Mouse (Mus musculus): ENCODE measurements around the gene Lingo1. TPM values are rescaled to one million over a fixed set of nuclear protein-coding genes. Genes with fewer than 3 reads are reported as not detected.

Lingo1 gene
- polyA plus RNA-seq, 1 experiment: 1.2 TPM

GRCm38 (mm10) chr9:56611912-56612797, 184.1 kb downstream of the Lingo1 start:
- Histone ChIP-seq H3K4me3 (ENCODE audit: insufficient read depth, low read depth, low read length) (no peak overlapping the region), H3K4me1 (ENCODE audit: control insufficient read depth, insufficient read depth, low read length) (no peaks in the 10 kb centered on the region), H3K27ac (ENCODE audit: insufficient read depth, low read depth, low read length) (no peak overlapping the region), H3K27me3 (replicated peaks; ENCODE audit: control insufficient read depth, insufficient read depth, low read length) (no peaks in the 10 kb centered on the region), H3K36me3 (ENCODE audit: control insufficient read depth, insufficient read depth, low read length) (no peaks in the 10 kb centered on the region)
- DNase-seq: no peak
- TF ChIP-seq CTCF (conservative IDR thresholded peaks at IDR 0.05; ENCODE audit: insufficient read depth, insufficient read length, low read depth, low read length): no peak
- no peak for TF ChIP-seq POLR2A (IDR thresholded peaks at IDR 0.05; ENCODE audit: low read depth, low read length)
- WGBS: 93% methylated on average over 8 of the region's 8 CpGs

GRCm38 (mm10) chr9:56610955-56611354, 185.3 kb downstream of the Lingo1 start:
- H3K27ac ChIP-seq (ENCODE audit: insufficient read depth, low read depth, low read length): no peak overlapping the region
- 85% methylated on average over 6 of the region's 6 CpGs for WGBS

GRCm38 (mm10) chr9:56610466-56610865, 185.8 kb downstream of the Lingo1 start:
- DNase-seq: no peak
- H3K4me1 ChIP-seq (ENCODE audit: control insufficient read depth, insufficient read depth, low read length): no peaks in the 10 kb centered on the region
- H3K36me3 ChIP-seq (ENCODE audit: control insufficient read depth, insufficient read depth, low read length): no peaks in the 10 kb centered on the region
- WGBS: 67% methylated on average over 5 of the region's 5 CpGs
- no peak for TF ChIP-seq CTCF (conservative IDR thresholded peaks at IDR 0.05; ENCODE audit: insufficient read depth, insufficient read length, low read depth, low read length)
- no peak for TF ChIP-seq POLR2A (IDR thresholded peaks at IDR 0.05; ENCODE audit: low read depth, low read length)
- H3K27me3 ChIP-seq (replicated peaks; ENCODE audit: control insufficient read depth, insufficient read depth, low read length): no peaks in the 10 kb centered on the region
- H3K4me3 ChIP-seq (ENCODE audit: insufficient read depth, low read depth, low read length): no peak overlapping the region
- H3K27ac ChIP-seq (ENCODE audit: insufficient read depth, low read depth, low read length): no peak overlapping the region

More at GRCm38 (mm10) chr9:56610955-56611354, 185.3 kb downstream of the Lingo1 start:
- TF ChIP-seq CTCF (conservative IDR thresholded peaks at IDR 0.05; ENCODE audit: insufficient read depth, insufficient read length, low read depth, low read length): no peak
- TF ChIP-seq POLR2A (IDR thresholded peaks at IDR 0.05; ENCODE audit: low read depth, low read length): no peak
- Histone ChIP-seq H3K36me3 (ENCODE audit: control insufficient read depth, insufficient read depth, low read length) (no peaks in the 10 kb centered on the region), H3K27me3 (replicated peaks; ENCODE audit: control insufficient read depth, insufficient read depth, low read length) (no peaks in the 10 kb centered on the region), H3K4me1 (ENCODE audit: control insufficient read depth, insufficient read depth, low read length) (no peaks in the 10 kb centered on the region), H3K4me3 (ENCODE audit: insufficient read depth, low read depth, low read length) (no peak overlapping the region)
- DNase-seq: no peak

- WGBS: 76% methylated on average over 5 of the region's 5 CpGs
- Histone ChIP-seq H3K27ac (ENCODE audit: insufficient read depth, low read depth, low read length) (no peak overlapping the region), H3K4me3 (ENCODE audit: insufficient read depth, low read depth, low read length) (no peak overlapping the region), H3K27me3 (replicated peaks; ENCODE audit: control insufficient read depth, insufficient read depth, low read length) (no peaks in the 10 kb centered on the region), H3K36me3 (ENCODE audit: control insufficient read depth, insufficient read depth, low read length) (no peaks in the 10 kb centered on the region), H3K4me1 (ENCODE audit: control insufficient read depth, insufficient read depth, low read length) (no peaks in the 10 kb centered on the region)
- DNase-seq: no peak
- TF ChIP-seq POLR2A (IDR thresholded peaks at IDR 0.05; ENCODE audit: low read depth, low read length): no peak
- TF ChIP-seq CTCF (conservative IDR thresholded peaks at IDR 0.05; ENCODE audit: insufficient read depth, insufficient read length, low read depth, low read length): no peak
These were observed 186.8 kb downstream of the Lingo1 start for GRCm38 (mm10) chr9:56609486-56609885.

DNA sequence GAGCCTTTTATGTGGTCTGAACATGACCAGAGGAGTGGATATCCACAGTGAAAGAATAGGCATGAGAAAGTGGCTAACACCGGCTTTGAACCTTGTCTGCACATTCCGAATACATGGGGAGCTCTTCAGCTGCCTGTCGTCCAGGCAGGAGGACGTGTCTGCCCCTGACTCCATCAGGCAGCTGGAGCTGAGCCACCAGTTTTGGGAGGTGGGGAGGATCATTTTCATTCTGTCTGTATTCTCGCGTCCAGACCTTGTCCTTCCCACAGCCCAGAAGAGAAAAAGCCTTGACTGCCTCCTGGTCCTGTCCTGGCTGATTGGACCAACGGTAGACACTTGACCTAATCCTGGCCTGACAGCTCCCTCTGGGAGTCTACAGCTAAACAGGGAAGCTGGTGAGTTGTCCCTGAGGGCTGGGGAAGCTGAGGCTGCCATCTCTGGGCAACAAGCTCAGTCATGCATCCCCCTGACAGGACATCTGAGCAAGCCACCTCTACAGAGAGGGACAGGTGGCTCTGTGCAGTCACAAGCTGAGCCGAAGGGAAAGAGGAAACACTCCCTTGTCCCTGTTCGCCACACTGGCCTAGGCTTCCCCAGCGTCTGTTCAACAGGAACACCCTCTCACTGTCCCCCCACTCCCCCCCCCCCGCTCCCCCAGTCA, 187.4 kb downstream of the Lingo1 start:
- Histone ChIP-seq H3K27ac (ENCODE audit: insufficient read depth, low read depth, low read length) (no peak overlapping the region), H3K36me3 (ENCODE audit: control insufficient read depth, insufficient read depth, low read length) (no peaks in the 10 kb centered on the region), H3K27me3 (replicated peaks; ENCODE audit: control insufficient read depth, insufficient read depth, low read length) (no peaks in the 10 kb centered on the region), H3K4me1 (ENCODE audit: control insufficient read depth, insufficient read depth, low read length) (no peaks in the 10 kb centered on the region), H3K4me3 (ENCODE audit: insufficient read depth, low read depth, low read length) (no peak overlapping the region)
- no peak for DNase-seq
- 53% methylated on average over 11 of the region's 11 CpGs for WGBS
- TF ChIP-seq POLR2A (IDR thresholded peaks at IDR 0.05; ENCODE audit: low read depth, low read length) (no peak), CTCF (conservative IDR thresholded peaks at IDR 0.05; ENCODE audit: insufficient read depth, insufficient read length, low read depth, low read length) (no peak)

DNA sequence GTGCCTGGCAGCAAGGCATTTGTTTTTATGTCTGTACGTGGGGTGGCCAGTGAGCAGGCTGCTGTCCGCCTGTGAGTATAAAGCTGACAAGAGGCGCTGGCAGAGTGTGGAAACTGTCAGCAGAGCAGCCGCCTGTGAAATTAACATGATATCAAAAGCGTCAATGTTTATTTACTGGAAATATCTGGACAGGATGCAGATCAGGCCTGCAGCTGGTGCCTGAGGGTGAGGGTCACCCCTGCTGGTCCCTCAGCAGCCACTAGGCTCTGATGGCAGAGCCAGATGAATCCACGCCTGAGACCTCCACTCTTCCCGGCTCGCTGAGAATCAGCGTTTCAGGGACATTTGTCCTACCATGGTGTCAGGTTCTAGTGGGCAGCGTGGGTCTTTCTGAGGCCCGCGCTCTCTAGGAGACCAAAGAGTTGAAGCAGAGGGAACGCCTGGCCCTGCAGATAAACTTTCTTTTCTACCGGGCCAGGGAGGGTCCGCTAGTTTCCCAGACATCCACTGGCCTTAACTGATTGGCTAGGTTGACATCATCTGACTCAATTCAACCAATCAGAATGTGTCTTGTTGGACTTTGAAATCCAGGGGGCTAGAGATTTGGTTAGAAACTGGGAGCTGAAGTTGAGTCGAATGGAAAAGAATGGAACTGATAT, 190.1 kb downstream of the Lingo1 start:
- Histone ChIP-seq H3K27ac (ENCODE audit: insufficient read depth, low read depth, low read length) (no peak overlapping the region), H3K4me1 (ENCODE audit: control insufficient read depth, insufficient read depth, low read length) (no peaks in the 10 kb centered on the region), H3K27me3 (replicated peaks; ENCODE audit: control insufficient read depth, insufficient read depth, low read length) (no peaks in the 10 kb centered on the region), H3K36me3 (ENCODE audit: control insufficient read depth, insufficient read depth, low read length) (no peaks in the 10 kb centered on the region), H3K4me3 (ENCODE audit: insufficient read depth, low read depth, low read length) (no peak overlapping the region)
- TF ChIP-seq POLR2A (IDR thresholded peaks at IDR 0.05; ENCODE audit: low read depth, low read length) (no peak), CTCF (conservative IDR thresholded peaks at IDR 0.05; ENCODE audit: insufficient read depth, insufficient read length, low read depth, low read length) (no peak)
- DNase-seq: no peak
- WGBS: 66% methylated on average over 16 of the region's 16 CpGs

GRCm38 (mm10) chr9:56605443-56605806, 190.8 kb downstream of the Lingo1 start:
- no peaks in the 10 kb centered on the region for H3K4me1 ChIP-seq (ENCODE audit: control insufficient read depth, insufficient read depth, low read length)
- no peak for DNase-seq
- H3K27ac ChIP-seq (ENCODE audit: insufficient read depth, low read depth, low read length): no peak overlapping the region
- no peak for TF ChIP-seq POLR2A (IDR thresholded peaks at IDR 0.05; ENCODE audit: low read depth, low read length)
- TF ChIP-seq CTCF (conservative IDR thresholded peaks at IDR 0.05; ENCODE audit: insufficient read depth, insufficient read length, low read depth, low read length): no peak
- no peak overlapping the region for H3K4me3 ChIP-seq (ENCODE audit: insufficient read depth, low read depth, low read length)
- no peaks in the 10 kb centered on the region for H3K36me3 ChIP-seq (ENCODE audit: control insufficient read depth, insufficient read depth, low read length)
- no peaks in the 10 kb centered on the region for H3K27me3 ChIP-seq (replicated peaks; ENCODE audit: control insufficient read depth, insufficient read depth, low read length)
